ENCODE assay signal across 16 mouse cellular contexts in the genomic region with DNA sequence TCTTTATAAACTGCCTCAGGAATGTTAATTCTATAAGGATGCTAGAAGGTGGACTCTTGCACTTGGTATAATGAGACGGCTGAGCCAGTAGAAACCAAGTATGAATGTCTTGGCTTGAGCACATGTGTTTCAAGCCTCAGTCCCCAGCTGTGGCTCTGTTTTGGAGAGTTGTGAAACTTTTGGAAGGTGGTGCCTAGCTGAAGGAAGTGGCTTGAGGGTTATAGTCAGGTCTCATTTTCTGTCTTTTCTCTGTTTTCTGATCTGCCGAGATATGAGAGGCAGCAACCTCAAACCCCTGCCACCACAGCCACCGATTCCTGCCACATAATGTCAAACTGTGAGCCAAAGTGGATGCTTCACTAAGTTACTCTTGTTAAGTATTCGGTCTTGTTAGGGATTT.
"Had no signal": no experiment of that assay in that cellular context is flagged by ENCODE, and none has a peak within 500 bp of the region (broad histone marks: within the 10 kb centered on the region; RNA-seq: fewer than 3 reads in every experiment).

No protein-coding gene starts in this region.

- H3K4me2 ChIP-seq: liver, embryonic 11.5 days; liver, embryonic 15.5 days; neural tube, embryonic 12.5 days had no signal

- H3K9me3 ChIP-seq: limb, embryonic 10.5 days; liver, embryonic 15.5 days; neural tube, embryonic 12.5 days had no signal

- H3K36me3 ChIP-seq: neural tube, embryonic 12.5 days had no signal

- DNase-seq: kidney, adult 8-10 months; kidney, postnatal 25 days; lung, adult 2 months; lung, postnatal 36 days; midbrain, embryonic 14.5 days; retina, postnatal 1 day; right cerebral cortex, postnatal 4 days; spleen, adult 18-20 months had no signal

- H3K9ac ChIP-seq: liver, embryonic 15.5 days; neural tube, embryonic 12.5 days had no signal

- H3K4me3 ChIP-seq: left cerebral cortex, adult 2 months; limb, embryonic 10.5 days; liver, embryonic 15.5 days; myocyte; neural tube, embryonic 12.5 days had no signal

- H3K27ac ChIP-seq: left cerebral cortex, adult 2 months; limb, embryonic 10.5 days; liver, embryonic 15.5 days; neural tube, embryonic 12.5 days had no signal

- ATAC-seq: intestine, postnatal 0 days; lung, postnatal 0 days had no signal
